Mouse (Mus musculus): ENCODE data around the gene Taf1.
A peak's percentile ranks its signal among the peaks of the same experiment; 100 is the strongest.

Taf1 gene

GRCm38 (mm10) chrX:101532347-101533221 is at the start of gene Taf1:
Gene Taf1, plus strand, starts transcription at chrX:101532734.
- DNase-seq (ENCODE audit: low read depth, low spot score), result peak; percentile 96

- peak; percentile 52 for DNase-seq (ENCODE audit: low read depth, low spot score)
Measured at GRCm38 (mm10) chrX:101486487-101487152, 45.9 kb upstream of the Taf1 start.

DNA sequence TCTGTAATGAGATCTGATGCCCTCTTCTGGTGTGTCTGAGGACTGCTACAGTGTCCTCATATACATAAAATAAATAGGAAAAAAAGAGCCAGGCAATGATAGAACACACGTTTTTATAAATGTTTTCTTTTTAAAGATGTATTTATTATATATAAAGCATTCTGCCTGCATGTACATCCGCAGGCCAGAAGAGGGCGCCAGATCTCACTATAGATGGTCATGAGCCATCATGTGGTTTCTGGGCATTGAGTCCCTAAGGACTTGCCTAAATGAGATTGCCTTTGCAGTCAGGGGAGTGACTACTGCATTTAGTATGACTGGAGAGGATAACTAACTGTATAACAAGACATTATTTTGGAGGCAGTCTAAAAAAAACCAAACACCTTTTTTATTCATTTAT is 27.9 kb upstream of the Taf1 start:
- DNase-seq (ENCODE audit: low read depth, low spot score), result peak; percentile 8

- DNase-seq (ENCODE audit: low read depth, low spot score), result peak; percentile 5
Measured at GRCm38 (mm10) chrX:101515710-101516109, 16.8 kb upstream of the Taf1 start.

- no peak for DNase-seq (ENCODE audit: low read depth, low spot score)
Measured at GRCm38 (mm10) chrX:101518006-101518405, 14.5 kb upstream of the Taf1 start.

- no peak for DNase-seq (ENCODE audit: low read depth, low spot score)
Measured at GRCm38 (mm10) chrX:101522027-101522426, 10.5 kb upstream of the Taf1 start.

DNA sequence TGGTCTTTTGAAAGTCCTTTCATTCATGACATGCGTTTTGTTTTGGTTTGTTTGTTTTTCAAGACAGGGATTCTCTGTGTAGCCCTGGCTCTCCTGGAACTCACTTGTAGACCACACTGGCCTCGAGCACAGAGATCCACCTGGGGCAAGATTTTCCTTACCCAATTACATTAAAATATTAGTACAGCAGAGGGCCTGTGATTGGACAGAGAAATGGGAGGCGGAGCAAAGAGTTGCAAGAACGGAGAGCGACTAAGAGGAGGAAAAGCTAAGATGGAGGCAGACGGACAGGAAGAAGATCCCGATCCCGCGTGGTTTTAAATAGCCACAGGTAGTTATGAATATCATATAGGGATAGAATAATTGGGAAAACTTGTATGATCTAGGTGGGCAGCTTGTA is 5.2 kb upstream of the Taf1 start:
- peak; percentile 8 for DNase-seq (ENCODE audit: low read depth, low spot score)

DNA sequence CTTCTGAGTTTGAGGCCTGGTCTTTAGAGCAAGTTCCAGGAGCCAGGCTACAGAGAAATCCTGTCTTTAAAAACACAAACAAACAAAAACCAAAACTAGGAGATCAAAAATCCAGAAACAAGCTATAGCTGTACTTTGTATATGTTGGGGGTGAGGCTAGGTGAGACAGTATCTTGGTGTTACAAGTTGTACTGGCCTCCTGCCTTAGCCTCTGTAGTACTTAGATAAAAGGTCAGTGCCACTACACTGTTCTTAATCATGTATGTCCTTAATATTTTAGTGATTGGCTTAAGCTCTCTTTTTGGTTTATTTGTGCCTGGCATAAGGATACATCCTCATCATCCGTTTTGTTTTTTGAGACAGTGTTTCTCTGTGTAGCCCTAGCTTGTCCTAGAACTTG is 52.9 kb downstream of the Taf1 start:
- DNase-seq (ENCODE audit: low read depth, low spot score), result no peak

DNA sequence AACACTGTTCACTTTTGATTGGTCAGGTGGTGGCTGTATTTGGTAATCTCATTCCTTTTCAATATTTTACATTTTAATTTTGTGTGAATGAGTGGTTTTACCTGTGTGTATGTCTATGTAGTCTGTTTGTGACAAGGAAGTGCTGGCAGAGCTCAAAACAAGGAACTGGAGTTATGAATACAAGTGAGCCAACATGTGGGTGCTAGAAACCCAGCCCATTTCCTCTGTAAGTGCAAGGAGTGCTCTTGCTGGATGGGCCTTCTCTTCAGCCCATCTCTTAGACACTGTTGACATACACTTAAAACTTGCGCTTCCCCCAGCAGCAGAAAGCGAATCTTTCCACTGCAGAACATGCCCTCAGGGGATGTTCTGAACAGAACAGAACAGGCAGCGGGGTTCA is 83.6 kb downstream of the Taf1 start:
- no peak for DNase-seq (ENCODE audit: low read depth, low spot score)

- no peak for DNase-seq (ENCODE audit: low read depth, low spot score)
Measured at GRCm38 (mm10) chrX:101617889-101618288, 85.4 kb downstream of the Taf1 start.

GRCm38 (mm10) chrX:101620317-101620716 is 87.8 kb downstream of the Taf1 start:
- no peak for DNase-seq (ENCODE audit: low read depth, low spot score)

DNA sequence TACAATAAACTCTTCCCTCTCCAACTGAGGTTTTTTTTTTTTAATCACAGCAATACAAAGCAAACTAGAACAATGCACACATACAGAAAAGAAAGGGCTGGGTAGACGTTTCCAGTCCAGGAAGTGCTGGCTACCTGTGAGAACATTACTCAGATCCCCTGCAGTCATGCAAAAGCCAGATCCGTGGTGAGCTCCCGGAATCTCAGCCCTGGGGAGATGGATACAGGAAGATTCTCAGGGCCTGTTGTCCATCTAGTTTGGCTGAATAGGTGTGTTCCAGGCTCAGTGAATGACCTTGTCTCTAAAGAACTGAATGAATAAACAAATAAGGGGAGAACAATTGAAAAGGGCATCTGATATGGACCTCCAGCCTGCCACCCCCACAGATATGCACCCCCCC is 90.0 kb downstream of the Taf1 start:
- no peak for DNase-seq (ENCODE audit: low read depth, low spot score)

- no peak for DNase-seq (ENCODE audit: low read depth, low spot score)
Measured at GRCm38 (mm10) chrX:101636821-101637525, 104.4 kb downstream of the Taf1 start.

- no peak for DNase-seq (ENCODE audit: low read depth, low spot score)
Measured at GRCm38 (mm10) chrX:101638856-101639255, 106.3 kb downstream of the Taf1 start.

DNA sequence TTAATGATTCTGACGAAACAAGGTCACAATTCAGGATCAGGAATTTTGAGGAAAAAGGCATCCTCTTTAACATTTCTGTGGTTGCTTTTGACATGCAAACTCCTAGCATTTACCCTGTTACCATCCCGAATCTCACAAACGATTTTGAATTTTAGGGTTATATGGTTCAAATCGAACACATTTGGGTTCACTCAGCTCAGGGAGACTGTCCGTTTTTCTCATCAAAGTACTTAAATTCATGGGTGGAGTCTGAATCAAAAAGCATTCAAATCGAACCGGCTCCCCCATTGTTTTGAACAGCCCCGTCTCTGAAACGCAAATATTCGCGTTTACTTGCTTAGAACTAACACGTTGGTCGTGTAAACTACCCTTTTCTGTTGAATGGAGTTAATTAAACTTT is 106.8 kb downstream of the Taf1 start:
- peak; percentile 3 for DNase-seq (ENCODE audit: low read depth, low spot score)

DNA sequence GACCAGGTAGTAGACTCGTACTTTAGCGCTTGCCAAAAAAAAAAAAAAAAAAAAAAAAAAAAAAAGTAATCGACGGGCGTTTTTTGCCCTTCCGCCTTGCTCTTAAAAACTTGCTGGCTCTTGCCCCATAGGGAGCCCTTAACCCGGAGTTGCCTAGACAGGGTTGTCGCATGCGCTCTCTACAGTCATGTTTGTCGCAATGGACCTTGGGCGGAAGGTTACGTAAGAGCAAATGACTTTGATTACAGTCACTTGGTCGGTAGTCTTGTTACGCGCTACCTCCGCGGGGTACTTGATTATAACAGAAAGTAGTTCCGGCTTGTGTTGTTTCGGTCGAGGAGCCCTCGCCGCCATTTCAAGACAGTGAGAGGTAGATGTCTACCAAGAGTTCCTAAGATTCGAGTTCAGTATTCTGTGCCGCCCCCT is 107.2 kb downstream of the Taf1 start, which contains the start of gene Ogt:
Gene Ogt (plus strand): TSS at position 320 of the 426 bp plus-strand sequence.
- DNase-seq (ENCODE audit: low read depth, low spot score), result peak; percentile 93

- DNase-seq (ENCODE audit: low read depth, low spot score), result peak; percentile 10
Measured at GRCm38 (mm10) chrX:101640194-101641160, 107.9 kb downstream of the Taf1 start.

DNA sequence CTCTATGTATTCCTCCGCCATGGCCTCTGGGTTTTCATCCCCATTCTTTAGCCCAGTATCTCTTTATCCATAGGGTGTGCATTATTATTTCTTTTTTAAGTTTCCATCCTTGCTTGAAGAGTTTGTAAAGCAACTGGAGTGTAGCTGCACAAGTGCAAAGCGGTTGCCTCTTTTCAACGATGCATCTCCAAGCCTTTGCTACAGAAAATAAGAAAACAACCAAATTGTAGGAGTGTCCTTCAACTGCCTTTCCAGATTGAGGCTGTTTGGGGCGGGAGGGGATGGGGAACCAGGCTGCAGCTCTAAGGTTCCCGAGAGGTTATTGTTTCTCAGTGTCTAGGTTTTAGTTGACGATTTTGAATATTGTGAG is 108.6 kb downstream of the Taf1 start:
- DNase-seq (ENCODE audit: low read depth, low spot score), result no peak

GRCm38 (mm10) chrX:101642091-101642490 is 109.6 kb downstream of the Taf1 start:
- no peak for DNase-seq (ENCODE audit: low read depth, low spot score)

DNA sequence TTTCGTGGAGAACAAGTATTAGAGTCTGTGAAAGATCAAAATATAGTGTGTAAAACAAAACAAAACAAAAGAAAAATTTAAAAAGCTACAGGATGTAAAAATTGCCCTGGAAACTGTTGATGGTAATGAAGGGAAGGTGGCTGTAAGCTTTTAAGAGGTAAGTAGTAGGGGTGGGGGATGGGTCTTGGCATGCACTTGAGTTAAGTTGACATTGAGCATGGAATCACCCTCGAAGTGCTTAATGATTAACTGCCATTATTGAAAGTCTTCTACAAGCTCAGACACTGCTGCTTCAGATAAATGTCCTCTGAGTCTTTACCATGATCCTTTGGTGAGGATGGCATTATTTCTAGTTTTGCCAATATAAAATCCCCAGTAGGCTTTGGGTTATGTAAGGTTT is 112.8 kb downstream of the Taf1 start:
- DNase-seq (ENCODE audit: low read depth, low spot score), result no peak

- DNase-seq (ENCODE audit: low read depth, low spot score), result no peak
Measured at GRCm38 (mm10) chrX:101646621-101647020, 114.1 kb downstream of the Taf1 start.
